Mouse (Mus musculus) liver, embryonic 16.5 days (tissue): ENCODE results near the gene Ell. TPM values are rescaled to one million over a fixed set of nuclear protein-coding genes. Genes with fewer than 3 reads are reported as not detected.
A peak's percentile ranks its signal among the peaks of the same experiment; 100 is the strongest.

Experiments used
- ATAC-seq: fragments of 200-750 bp; cut with Nextera tagmentation; 2 replicates; pipeline ENCODE4 v1.8.0; 2017; ENCODE audit warnings: low read depth, mild to moderate bottlenecking, moderate number of reproducible peaks, moderate library complexity
- H3K27ac ChIP-seq: fragments of 300-500 bp; sonication (generic); 2 replicates; pipeline ENCODE4 v1.5.1; 2014; ENCODE audit warnings: mild to moderate bottlenecking, low read length
- H3K27me3 ChIP-seq: fragments of 300-500 bp; sonication (generic); 2 replicates; pipeline ENCODE4 v1.6.1; 2014; ENCODE audit warnings: low read depth, low read length, mixed read lengths; ENCODE audit not compliant: control insufficient read depth, insufficient read depth
- H3K36me3 ChIP-seq: fragments of 300-500 bp; sonication (generic); 2 replicates; pipeline ENCODE4 v1.6.1; 2014; ENCODE audit warnings: mild to moderate bottlenecking; ENCODE audit not compliant: control insufficient read depth, insufficient read depth
- H3K4me1 ChIP-seq: fragments of 300-500 bp; sonication (generic); 2 replicates; pipeline ENCODE4 v1.6.1; 2014; ENCODE audit warnings: low read depth, low read length, mixed read lengths; ENCODE audit not compliant: control insufficient read depth
- H3K4me2 ChIP-seq: fragments of 300-500 bp; sonication (generic); 2 replicates; pipeline ENCODE4 v1.6.1; 2014; ENCODE audit warnings: low read depth, low read length, mixed read lengths
- H3K4me3 ChIP-seq: fragments of 300-500 bp; sonication (generic); 2 replicates; pipeline ENCODE4 v1.5.1; 2014; ENCODE audit warnings: low read depth, mild to moderate bottlenecking, low read length
- H3K9ac ChIP-seq: fragments of 300-500 bp; sonication (generic); 2 replicates; pipeline ENCODE4 v1.6.1; 2014; ENCODE audit warnings: low read depth, low read length
- H3K9me3 ChIP-seq: fragments of 300-500 bp; sonication (generic); replicated peaks from 2 replicates; pipeline ENCODE4 v1.6.1; 2016; ENCODE audit warnings: low read length; ENCODE audit not compliant: control insufficient read depth
- WGBS: fragments of 180-500 bp; shearing (Covaris S2); extraction: QIAGEN DNeasy Blood & Tissue Kit; methylation state at CpG from one replicate; pipeline ENCODE4 v1.1.7; 2014; ENCODE audit not compliant: insufficient replicate concordance; 5-methylcytosine and 5-hydroxymethylcytosine counted together
- polyA plus RNA-seq: library from polyadenylated mRNA; unstranded; fragments of >200 nt; fragmentation: Nextera tagmentation; extraction: Ambion mirVana; gene quantifications from 2 replicates; pipeline ENCODE4 v1.2.1, GENCODE M21; 2015

Ell gene
- polyA plus RNA-seq, 1 experiment from 2014 or later: 16.8 TPM

GRCm38 (mm10) chr8:70616645-70617044 lies 77.4 kb downstream of the Ell start:
- Histone ChIP-seq H3K4me2 (no peak overlapping the region), H3K4me3 (peak overlapping the region; percentile 25; the same call in 1 of the 2 replicates), H3K27ac (peak overlapping the region; percentile 33; the same call in 1 of the 2 replicates), H3K27me3 (no peaks in the 10 kb centered on the region), H3K4me1 (peaks cover 49% of the 10 kb centered on the region), H3K36me3 (no peaks in the 10 kb centered on the region), H3K9ac (no peak overlapping the region), H3K9me3 (no peaks in the 10 kb centered on the region)
- WGBS: 30% methylated on average over 11 of the region's 11 CpGs
- no peak for ATAC-seq

GRCm38 (mm10) chr8:70617985-70618384 lies 78.7 kb downstream of the Ell start:
- Histone ChIP-seq H3K27me3 (no peaks in the 10 kb centered on the region), H3K4me3 (peak overlapping the region; percentile 31), H3K36me3 (no peaks in the 10 kb centered on the region), H3K4me2 (peak overlapping the region; percentile 49), H3K27ac (peak overlapping the region; percentile 57), H3K9me3 (no peaks in the 10 kb centered on the region), H3K9ac (peak overlapping the region; percentile 49), H3K4me1 (peaks cover 57% of the 10 kb centered on the region)
- WGBS: 21% methylated on average over 11 of the region's 11 CpGs
- no peak for ATAC-seq

GRCm38 (mm10) chr8:70618888-70619334 lies 79.7 kb downstream of the Ell start:
- ATAC-seq: peak; percentile 84
- peaks cover 66% of the 10 kb centered on the region for H3K4me1 ChIP-seq
- H3K27ac ChIP-seq: peak overlapping the region; percentile 86
- no peaks in the 10 kb centered on the region for H3K27me3 ChIP-seq
- no peaks in the 10 kb centered on the region for H3K9me3 ChIP-seq
- H3K4me2 ChIP-seq: peak overlapping the region; percentile 49
- no peaks in the 10 kb centered on the region for H3K36me3 ChIP-seq
- WGBS: 10% methylated on average over 9 of the region's 9 CpGs
- H3K4me3 ChIP-seq: peak overlapping the region; percentile 25; the same call in 1 of the 2 replicates
- H3K9ac ChIP-seq: no peak overlapping the region

GRCm38 (mm10) chr8:70622220-70622619 lies 83.0 kb downstream of the Ell start:
- Histone ChIP-seq H3K4me2 (peak overlapping the region; percentile 25), H3K4me1 (peaks cover 67% of the 10 kb centered on the region), H3K4me3 (peak overlapping the region; percentile 14; the same call in 1 of the 2 replicates), H3K9me3 (no peaks in the 10 kb centered on the region), H3K27me3 (no peaks in the 10 kb centered on the region), H3K9ac (peak overlapping the region; percentile 31; the same call in 1 of the 2 replicates), H3K27ac (peak overlapping the region; percentile 91), H3K36me3 (no peaks in the 10 kb centered on the region)
- peak; percentile 78 for ATAC-seq
- WGBS: 9% methylated on average over 3 of the region's 3 CpGs

GRCm38 (mm10) chr8:70625104-70625503 lies 85.8 kb downstream of the Ell start:
- no peak for ATAC-seq
- no peak overlapping the region for H3K27ac ChIP-seq
- no peaks in the 10 kb centered on the region for H3K36me3 ChIP-seq
- 26% methylated on average over 5 of the region's 5 CpGs for WGBS
- no peaks in the 10 kb centered on the region for H3K9me3 ChIP-seq
- no peak overlapping the region for H3K9ac ChIP-seq
- H3K4me1 ChIP-seq: peaks cover 48% of the 10 kb centered on the region
- no peaks in the 10 kb centered on the region for H3K27me3 ChIP-seq
- H3K4me3 ChIP-seq: no peak overlapping the region
- no peak overlapping the region for H3K4me2 ChIP-seq

GRCm38 (mm10) chr8:70627041-70627440 lies 87.8 kb downstream of the Ell start:
- Histone ChIP-seq H3K27ac (no peak overlapping the region), H3K4me1 (peaks cover 46% of the 10 kb centered on the region), H3K27me3 (peaks cover 6% of the 10 kb centered on the region), H3K9ac (no peak overlapping the region), H3K4me3 (no peak overlapping the region), H3K36me3 (no peaks in the 10 kb centered on the region), H3K9me3 (no peaks in the 10 kb centered on the region), H3K4me2 (no peak overlapping the region)
- no peak for ATAC-seq
- 70% methylated on average over 5 of the region's 5 CpGs for whole genome bisulfite sequencing

- Histone ChIP-seq H3K4me2 (peak overlapping the region; percentile 88), H3K27me3 (peaks cover 6% of the 10 kb centered on the region), H3K36me3 (no peaks in the 10 kb centered on the region), H3K9ac (peak overlapping the region; percentile 68), H3K9me3 (no peaks in the 10 kb centered on the region), H3K27ac (no peak overlapping the region), H3K4me3 (peak overlapping the region; percentile 72), H3K4me1 (peaks cover 32% of the 10 kb centered on the region)
- WGBS: 58% methylated on average over 7 of the region's 7 CpGs
- ATAC-seq: no peak
Measured at GRCm38 (mm10) chr8:70628986-70629490, 89.8 kb downstream of the Ell start.

GRCm38 (mm10) chr8:70629574-70630531 lies 90.6 kb downstream of the Ell start:
- Histone ChIP-seq H3K27ac (peak overlapping the region; percentile 88), H3K9me3 (no peaks in the 10 kb centered on the region), H3K27me3 (peaks cover 6% of the 10 kb centered on the region), H3K4me3 (peak overlapping the region; percentile 72), H3K4me2 (peak overlapping the region; percentile 88), H3K4me1 (peaks cover 34% of the 10 kb centered on the region), H3K9ac (peak overlapping the region; percentile 68), H3K36me3 (no peaks in the 10 kb centered on the region)
- under 1% methylated on average over 60 of the region's 60 CpGs for WGBS
- ATAC-seq: peak; percentile 65
